Mouse (Mus musculus): ENCODE measurements around the gene Spata31d1a. TPM values are rescaled to one million over a fixed set of nuclear protein-coding genes. Genes with fewer than 3 reads are reported as not detected.

Gene Spata31d1a
- total and polyA plus RNA-seq, 3 experiments: 0.19 TPM; not detected in 2

- H3K4me1 ChIP-seq (ENCODE audit: control insufficient read depth in 1 of 2, insufficient read depth in 2 of 2): peaks cover 5 to 35% of the 10 kb centered on the region in 2 experiments; a peak in 3 of 4 replicates
- no peak overlapping the region for H3K4me2 ChIP-seq (ENCODE audit: insufficient read depth, low read depth, poor library complexity, severe bottlenecking)
- no peak overlapping the region for H3K9ac ChIP-seq (ENCODE audit: insufficient read depth, low read depth)
- TF ChIP-seq KAT2A (IDR thresholded peaks at IDR 0.05; ENCODE audit: insufficient replicate concordance, low read length): no peak
- TF ChIP-seq CHD1 (IDR thresholded peaks at IDR 0.05; ENCODE audit: low read depth, low read length): no peak
- no peak for TF ChIP-seq PAX5 (IDR thresholded peaks at IDR 0.05; ENCODE audit: low read length)
- TF ChIP-seq CHD2 (IDR thresholded peaks at IDR 0.05; ENCODE audit: low read length): no peak
- no peak for TF ChIP-seq SMC3 (IDR thresholded peaks at IDR 0.05; ENCODE audit: low read depth, low read length)
- TF ChIP-seq ZC3H11A (IDR thresholded peaks at IDR 0.05; ENCODE audit: low read depth, low read length): no peak
- TF ChIP-seq MEF2A (IDR thresholded peaks at IDR 0.05; ENCODE audit: borderline replicate concordance, low read depth, low read length): no peak
- no peak for TF ChIP-seq POLR2AphosphoS2 (IDR thresholded peaks at IDR 0.05; ENCODE audit: low read depth, low read length)
- TF ChIP-seq CTCF (conservative IDR thresholded peaks at IDR 0.05 in 1 of 2, IDR thresholded peaks at IDR 0.05 in 1 of 2; ENCODE audit: low read depth in 2 of 2, low read length in 2 of 2): no peak
- no peak for TF ChIP-seq TBP (conservative IDR thresholded peaks at IDR 0.05; ENCODE audit: low read depth, low read length)
- no peak for TF ChIP-seq USF2 (conservative IDR thresholded peaks at IDR 0.05; ENCODE audit: low read depth, low read length)
- no peak for TF ChIP-seq NRF1 (IDR thresholded peaks at IDR 0.05; ENCODE audit: low read depth, low read length)
- no peak for TF ChIP-seq JUN (IDR thresholded peaks at IDR 0.05; ENCODE audit: insufficient read depth, low read depth, low read length)
- TF ChIP-seq ZNF384 (IDR thresholded peaks at IDR 0.05; ENCODE audit: low read depth, low read length): no peak
- no peak for TF ChIP-seq BHLHE40 (IDR thresholded peaks at IDR 0.05; ENCODE audit: low read depth, low read length)
- TF ChIP-seq MAFK (IDR thresholded peaks at IDR 0.05; ENCODE audit: insufficient replicate concordance, low read length): no peak
- no peak for TF ChIP-seq NELFE (IDR thresholded peaks at IDR 0.05; ENCODE audit: low read depth, low read length)
- no peak overlapping the region for H3K4me3 ChIP-seq (replicated peaks in 1 of 3; ENCODE audit: low read depth in 2 of 3, low read length in 2 of 3, poor library complexity in 1 of 3)
- H3K9me3 ChIP-seq (replicated peaks; ENCODE audit: low read length): no peaks in the 10 kb centered on the region
- H3K27me3 ChIP-seq (replicated peaks): no peaks in the 10 kb centered on the region
- peaks cover 0 to 11% of the 10 kb centered on the region in 2 experiments for H3K36me3 ChIP-seq (replicated peaks in 1 of 2; ENCODE audit: control insufficient read depth in 1 of 2, insufficient read depth in 1 of 2, low read length in 1 of 2)
- no peak overlapping the region for H3K27ac ChIP-seq (ENCODE audit: insufficient read depth, low read depth)
- in situ Hi-C loops (cut with MboI; ENCODE audit: low pct_ligation_motif_present, low pct_unique_long_range_greater_than_20kb, low sequenced_read_pairs) (no loop called here), dilution Hi-C loops (cut with MboI; ENCODE audit: extremely low pct_ligation_motif_present, extremely low pct_unique_long_range_greater_than_20kb, low sequenced_read_pairs) (no loop called here)
- H3K79me2 ChIP-seq (replicated peaks; ENCODE audit: control insufficient read depth, extremely low read depth, insufficient read depth, poor library complexity, severe bottlenecking): no peaks in the 10 kb centered on the region
- DNase-seq (ENCODE audit: extremely low read depth): no peak
Measured at GRCm38 (mm10) chr13:59673597-59673996, 36.5 kb downstream of the Spata31d1a start.

- Histone ChIP-seq H3K4me2 (ENCODE audit: insufficient read depth, low read depth, poor library complexity, severe bottlenecking) (no peak overlapping the region), H3K4me3 (replicated peaks in 1 of 3; ENCODE audit: low read depth in 2 of 3, low read length in 2 of 3, poor library complexity in 1 of 3) (no peak overlapping the region), H3K9ac (ENCODE audit: insufficient read depth, low read depth) (no peak overlapping the region), H3K4me1 (ENCODE audit: control insufficient read depth in 1 of 2, insufficient read depth in 2 of 2) (peaks cover 5 to 40% of the 10 kb centered on the region in 2 experiments; a peak in 3 of 4 replicates), H3K36me3 (replicated peaks in 1 of 2; ENCODE audit: control insufficient read depth in 1 of 2, insufficient read depth in 1 of 2, low read length in 1 of 2) (peaks cover 0 to 14% of the 10 kb centered on the region in 2 experiments), H3K9me3 (replicated peaks; ENCODE audit: low read length) (no peaks in the 10 kb centered on the region), H3K79me2 (replicated peaks; ENCODE audit: control insufficient read depth, extremely low read depth, insufficient read depth, poor library complexity, severe bottlenecking) (no peaks in the 10 kb centered on the region), H3K27me3 (replicated peaks) (no peaks in the 10 kb centered on the region), H3K27ac (ENCODE audit: insufficient read depth, low read depth) (no peak overlapping the region)
- dilution Hi-C loops (cut with MboI; ENCODE audit: extremely low pct_ligation_motif_present, extremely low pct_unique_long_range_greater_than_20kb, low sequenced_read_pairs) (no loop called here), in situ Hi-C loops (cut with MboI; ENCODE audit: low pct_ligation_motif_present, low pct_unique_long_range_greater_than_20kb, low sequenced_read_pairs) (no loop called here)
- TF ChIP-seq CHD2 (IDR thresholded peaks at IDR 0.05; ENCODE audit: low read length) (no peak), CTCF (conservative IDR thresholded peaks at IDR 0.05 in 1 of 2, IDR thresholded peaks at IDR 0.05 in 1 of 2; ENCODE audit: low read depth in 2 of 2, low read length in 2 of 2) (no peak)
- DNase-seq (ENCODE audit: extremely low read depth): no peak
Measured at GRCm38 (mm10) chr13:59672248-59672647, 37.9 kb downstream of the Spata31d1a start.

Measured in CH12.LX (cell line).